Mouse (Mus musculus) liver, adult 10 weeks (tissue): Measurements from ENCODE around the gene Banf1. TPM values are rescaled to one million over a fixed set of nuclear protein-coding genes. Genes with fewer than 3 reads are reported as not detected.

Experiments
- polyA plus RNA-seq: library from polyadenylated mRNA; stranded (reverse); fragments of 350-450 nt; fragmentation: Illumina TruSeq; extraction: RNeasy Lipid Tissue Mini Kit (QIAGEN cat#74804); gene quantifications from one replicate; pipeline ENCODE4 v1.2.3, GENCODE M21; 2014; ENCODE audit warnings: low read depth, low replicate concordance

The Banf1 gene
- polyA plus RNA-seq: 7.5 TPM

GRCm38 (mm10) chr19:5367053-5367359, at the start of gene Banf1:
Gene Banf1, minus strand, starts transcription at chr19:5367168.

DNA sequence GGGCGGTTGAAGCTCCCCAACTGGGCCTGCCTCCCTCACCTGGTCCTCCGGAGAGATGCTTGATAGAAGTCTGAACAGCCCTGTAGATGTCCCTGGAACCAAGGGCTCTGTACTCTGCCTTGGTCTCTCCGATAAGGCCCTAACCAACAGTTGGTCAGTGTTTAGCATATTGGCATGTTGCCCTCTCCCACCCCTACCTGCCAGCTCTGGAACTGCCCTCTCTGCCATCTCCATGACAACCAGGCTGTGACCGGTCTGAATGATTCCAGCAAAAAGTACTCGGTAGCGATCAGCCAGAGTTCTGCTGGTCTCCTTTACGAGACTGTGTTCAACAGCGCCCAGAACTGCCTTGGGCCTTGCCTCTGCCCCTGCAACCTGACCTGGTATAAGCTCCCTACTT, 35.3 kb upstream of the Banf1 start, which contains the start of gene Tsga10ip:
Gene Tsga10ip (minus strand): TSS at position 234 of the 400 bp plus-strand sequence.

DNA sequence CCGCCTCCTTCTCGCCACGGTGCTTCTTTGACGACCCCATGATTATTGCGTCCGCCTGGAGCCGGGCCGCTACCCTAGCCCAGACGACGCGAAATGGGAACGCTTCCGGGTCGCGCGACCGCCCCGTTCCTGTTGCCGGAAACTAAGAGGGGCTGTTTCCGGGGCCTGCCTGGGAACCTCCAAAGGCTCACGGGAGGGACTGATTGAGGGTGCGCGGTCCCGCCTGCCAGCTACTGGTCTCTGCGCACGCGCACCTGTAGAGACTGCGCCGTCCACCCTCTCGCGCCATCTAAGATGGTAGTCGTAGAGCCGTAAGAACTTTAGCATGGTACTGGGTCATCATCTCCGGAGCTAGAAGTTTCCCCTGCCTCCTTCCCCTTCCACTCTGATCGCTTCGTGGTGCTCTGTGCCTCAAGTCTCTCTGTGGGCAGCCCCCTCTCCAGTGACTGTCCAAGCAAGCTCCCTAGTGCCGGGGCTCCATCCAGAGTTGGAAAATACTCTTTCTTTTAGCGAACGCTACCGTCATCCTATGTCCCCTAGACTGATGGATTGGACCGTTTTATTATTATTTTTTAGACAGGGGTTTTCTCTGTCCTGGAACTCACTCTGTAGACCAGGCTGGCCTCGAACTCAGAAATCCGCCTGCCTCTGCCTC, 21.7 kb upstream of the Banf1 start, which contains the start of gene Sart1:
Gene Sart1 (minus strand): TSS at position 116 of the 655 bp plus-strand sequence.

GRCm38 (mm10) chr19:5366175-5367052, 554 bp downstream of the Banf1 start, which contains the start of gene Eif1ad:
Gene Eif1ad, plus strand, starts transcription at chr19:5366741.

GRCm38 (mm10) chr19:5349502-5349873, 17.5 kb downstream of the Banf1 start, which contains the start of gene Cst6:
Gene Cst6, minus strand, starts transcription at chr19:5349574.

DNA sequence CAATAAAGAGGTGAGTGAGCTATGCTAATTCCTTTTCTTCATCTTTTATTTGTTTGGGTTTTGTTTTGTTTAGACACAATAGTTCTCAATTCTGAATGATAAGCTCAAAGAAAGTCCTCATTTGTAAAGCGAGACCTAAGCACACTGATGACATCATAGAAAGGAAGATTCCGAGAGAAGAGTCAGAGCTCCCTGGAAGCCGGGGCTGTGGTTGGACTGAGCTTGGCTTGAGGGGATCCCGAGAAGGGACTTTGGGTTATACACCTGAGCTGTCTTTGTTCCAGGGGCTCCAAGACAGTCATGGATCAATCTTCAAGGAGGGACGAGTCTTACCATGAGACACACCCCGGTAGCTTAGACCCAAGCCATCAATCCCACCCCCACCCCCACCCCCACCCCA, 31.5 kb downstream of the Banf1 start, which contains the start of gene Catsper1:
Gene Catsper1 (plus strand): TSS at position 301 of the 400 bp plus-strand sequence.

Other genes starting within 250 kb of the Banf1 start
- 0.93 TPM for gene Klc2, start 248.6 kb downstream of the Banf1 start, polyA plus RNA-seq
- gene Pacs1, start 94.0 kb downstream of the Banf1 start, polyA plus RNA-seq: 0.53 TPM
- gene Sf3b2, start 71.7 kb downstream of the Banf1 start, polyA plus RNA-seq: 25.1 TPM
- gene Gal3st3, start 68.8 kb downstream of the Banf1 start, polyA plus RNA-seq: not detected
- gene Catsper1, start 31.4 kb downstream of the Banf1 start, polyA plus RNA-seq: not detected
- gene Cst6, start 17.6 kb downstream of the Banf1 start, polyA plus RNA-seq: not detected
- gene Eif1ad, start 427 bp downstream of the Banf1 start, polyA plus RNA-seq: 7.1 TPM
- gene Sart1, start 21.5 kb upstream of the Banf1 start, polyA plus RNA-seq: 4.6 TPM
- not detected for gene Tsga10ip, start 35.4 kb upstream of the Banf1 start, polyA plus RNA-seq
- gene Drap1, start 57.8 kb upstream of the Banf1 start, polyA plus RNA-seq: 7.4 TPM
- 0.58 TPM for gene AI837181, start 58.0 kb upstream of the Banf1 start, polyA plus RNA-seq
- gene Fosl1, start 80.4 kb upstream of the Banf1 start, polyA plus RNA-seq: not detected
- gene Ccdc85b, start 90.7 kb upstream of the Banf1 start, polyA plus RNA-seq: 0.11 TPM
- gene Fibp, start 93.4 kb upstream of the Banf1 start, polyA plus RNA-seq: 5.5 TPM
- not detected for gene Ctsw, start 101.3 kb upstream of the Banf1 start, polyA plus RNA-seq
- not detected for gene Efemp2, start 106.8 kb upstream of the Banf1 start, polyA plus RNA-seq
- 0.74 TPM for gene Mus81, start 121.2 kb upstream of the Banf1 start, polyA plus RNA-seq
- gene Cfl1, start 123.3 kb upstream of the Banf1 start, polyA plus RNA-seq: 109 TPM
- not detected for gene 1700020D05Rik, start 136.6 kb upstream of the Banf1 start, polyA plus RNA-seq
- gene Snx32, start 143.4 kb upstream of the Banf1 start, polyA plus RNA-seq: 0.64 TPM
- gene Ovol1, start 193.5 kb upstream of the Banf1 start, polyA plus RNA-seq: not detected
- not detected for gene Ap5b1, start 200.9 kb upstream of the Banf1 start, polyA plus RNA-seq
- 3.4 TPM for gene Rnaseh2c, start 234.7 kb upstream of the Banf1 start, polyA plus RNA-seq
- gene Kat5, start 243.1 kb upstream of the Banf1 start, polyA plus RNA-seq: 7.2 TPM